Mouse (Mus musculus) kidney, embryonic 16.5 days (tissue): ENCODE measurements around the gene Ptprn2. TPM values are rescaled to one million over a fixed set of nuclear protein-coding genes. Genes with fewer than 3 reads are reported as not detected.

Experiments
- ATAC-seq: fragments of 200-750 bp; cut with Nextera tagmentation; 2 replicates; pipeline ENCODE4 v1.8.0; 2017; ENCODE audit warnings: moderate TSS enrichment; ENCODE audit not compliant: low FRiP score, low TSS enrichment
- H3K27ac ChIP-seq: fragments of 300-500 bp; sonication (generic); 2 replicates; pipeline ENCODE4 v1.5.1; 2014; ENCODE audit warnings: low read length
- H3K27me3 ChIP-seq: fragments of 300-500 bp; sonication (generic); 2 replicates; pipeline ENCODE4 v1.6.1; 2014; ENCODE audit warnings: low read length, control low read depth, mixed read lengths; ENCODE audit not compliant: insufficient read depth
- H3K36me3 ChIP-seq: fragments of 300-500 bp; sonication (generic); 2 replicates; pipeline ENCODE4 v1.6.1; 2014; ENCODE audit warnings: low read length, control low read depth, mixed read lengths; ENCODE audit not compliant: insufficient read depth
- H3K4me1 ChIP-seq: fragments of 300-500 bp; sonication (generic); 2 replicates; pipeline ENCODE4 v1.6.1; 2014; ENCODE audit warnings: low read length, control low read depth, mixed read lengths; ENCODE audit not compliant: insufficient read depth
- H3K4me2 ChIP-seq: fragments of 300-500 bp; sonication (generic); replicated peaks from 2 replicates; pipeline ENCODE4 v1.6.1; 2014; ENCODE audit warnings: low read depth, low read length
- H3K4me3 ChIP-seq: fragments of 300-500 bp; sonication (generic); 2 replicates; pipeline ENCODE4 v1.5.1; 2014; ENCODE audit warnings: mild to moderate bottlenecking, low read length
- H3K9ac ChIP-seq: fragments of 300-500 bp; sonication (generic); replicated peaks from 2 replicates; pipeline ENCODE4 v1.6.1; 2014; ENCODE audit warnings: low read length
- H3K9me3 ChIP-seq: fragments of 300-500 bp; sonication (generic); 2 replicates; pipeline ENCODE4 v1.6.1; 2016; ENCODE audit warnings: low read length, control low read depth
- WGBS: fragments of 180-500 bp; shearing (Covaris S2); extraction: QIAGEN DNeasy Blood & Tissue Kit; methylation state at CpG from one replicate; pipeline ENCODE4 v1.1.7; 2014; 5-methylcytosine and 5-hydroxymethylcytosine counted together
- polyA plus RNA-seq: library from polyadenylated mRNA; unstranded; fragments of >200 nt; fragmentation: Nextera tagmentation; extraction: Ambion mirVana; gene quantifications from 2 replicates; pipeline ENCODE4 v1.2.1, GENCODE M21; 2015

The Ptprn2 gene
- polyA plus RNA-seq, 1 experiment from 2014 or later, result not detected

GRCm38 (mm10) chr12:116778095-116779090, 292.9 kb downstream of the Ptprn2 start:
- WGBS, result 67% methylated on average over 4 of the region's 4 CpGs
- ATAC-seq, result no peak
- Histone ChIP-seq H3K4me2 (no peak overlapping the region), H3K36me3 (no peaks in the 10 kb centered on the region), H3K4me1 (no peaks in the 10 kb centered on the region), H3K9ac (no peak overlapping the region), H3K27ac (no peak overlapping the region), H3K4me3 (no peak overlapping the region), H3K27me3 (no peaks in the 10 kb centered on the region), H3K9me3 (no peaks in the 10 kb centered on the region)

DNA sequence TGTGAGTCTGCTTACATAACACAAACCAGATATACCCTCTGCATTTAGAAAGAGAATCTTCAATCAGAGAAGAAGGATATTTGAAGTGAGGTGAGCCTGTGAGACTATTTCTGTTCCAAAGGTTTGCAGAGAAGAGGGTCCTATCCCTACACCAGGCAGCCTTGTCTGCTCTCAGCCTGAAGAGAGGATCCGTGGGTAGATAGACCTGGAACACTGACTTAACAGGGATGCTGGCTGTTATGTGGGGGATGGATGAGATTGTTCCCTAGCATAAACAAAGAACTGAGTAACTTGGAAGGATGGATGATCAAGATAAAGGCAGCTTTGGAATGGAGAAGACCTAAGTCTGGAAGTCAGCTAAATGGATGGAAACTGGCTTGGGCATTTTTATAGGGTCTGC, 294.9 kb downstream of the Ptprn2 start:
- Histone ChIP-seq H3K4me2 (no peak overlapping the region), H3K9ac (no peak overlapping the region), H3K4me3 (no peak overlapping the region), H3K27ac (no peak overlapping the region), H3K9me3 (no peaks in the 10 kb centered on the region), H3K27me3 (no peaks in the 10 kb centered on the region), H3K4me1 (no peaks in the 10 kb centered on the region), H3K36me3 (no peaks in the 10 kb centered on the region)
- no peak for ATAC-seq
- WGBS, result 88% methylated on average over 1 of the region's 1 CpGs

- no peaks in the 10 kb centered on the region for H3K4me1 ChIP-seq
- no peaks in the 10 kb centered on the region for H3K9me3 ChIP-seq
- WGBS, result 91% methylated on average over 3 of the region's 3 CpGs
- no peak overlapping the region for H3K9ac ChIP-seq
- no peaks in the 10 kb centered on the region for H3K27me3 ChIP-seq
- no peaks in the 10 kb centered on the region for H3K36me3 ChIP-seq
- H3K27ac ChIP-seq, result no peak overlapping the region
- no peak overlapping the region for H3K4me3 ChIP-seq
- no peak for ATAC-seq
- H3K4me2 ChIP-seq, result no peak overlapping the region
These were observed 300.2 kb downstream of the Ptprn2 start for GRCm38 (mm10) chr12:116785731-116786130.

DNA sequence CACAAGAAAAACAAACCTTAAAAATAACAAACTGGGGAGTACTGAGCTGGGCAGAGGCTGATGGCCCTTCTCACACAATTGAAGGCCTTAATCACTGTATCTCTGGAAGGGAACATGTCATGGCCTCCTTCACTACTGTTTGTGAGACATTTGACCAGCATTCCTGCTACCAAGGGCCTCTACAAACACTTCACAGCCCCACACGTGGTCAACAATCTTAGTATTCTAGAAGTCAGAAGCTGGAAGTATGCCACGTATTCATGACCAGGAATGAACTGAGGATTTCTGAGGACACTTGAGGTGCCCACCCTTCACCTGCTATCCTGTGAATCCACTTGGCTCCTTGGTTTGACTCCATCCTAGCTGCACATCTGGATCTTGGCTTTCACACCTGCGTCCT, 302.8 kb downstream of the Ptprn2 start:
- Histone ChIP-seq H3K36me3 (no peaks in the 10 kb centered on the region), H3K9me3 (no peaks in the 10 kb centered on the region), H3K9ac (no peak overlapping the region), H3K4me1 (no peaks in the 10 kb centered on the region), H3K4me2 (no peak overlapping the region), H3K27ac (no peak overlapping the region), H3K27me3 (no peaks in the 10 kb centered on the region), H3K4me3 (no peak overlapping the region)
- ATAC-seq, result no peak
- WGBS, result 83% methylated on average over 3 of the region's 3 CpGs

- H3K9ac ChIP-seq, result no peak overlapping the region
- H3K4me2 ChIP-seq, result no peak overlapping the region
- H3K27ac ChIP-seq, result no peak overlapping the region
- no peaks in the 10 kb centered on the region for H3K4me1 ChIP-seq
- H3K27me3 ChIP-seq, result no peaks in the 10 kb centered on the region
- ATAC-seq, result no peak
- H3K36me3 ChIP-seq, result no peaks in the 10 kb centered on the region
- 86% methylated on average over 5 of the region's 5 CpGs for WGBS
- H3K4me3 ChIP-seq, result no peak overlapping the region
- H3K9me3 ChIP-seq, result no peaks in the 10 kb centered on the region
These were observed 317.8 kb downstream of the Ptprn2 start for GRCm38 (mm10) chr12:116803331-116803730.

GRCm38 (mm10) chr12:116804712-116805111, 319.2 kb downstream of the Ptprn2 start:
- H3K4me2 ChIP-seq, result no peak overlapping the region
- ATAC-seq, result no peak
- no peaks in the 10 kb centered on the region for H3K9me3 ChIP-seq
- H3K27me3 ChIP-seq, result no peaks in the 10 kb centered on the region
- H3K36me3 ChIP-seq, result no peaks in the 10 kb centered on the region
- no peak overlapping the region for H3K9ac ChIP-seq
- H3K4me1 ChIP-seq, result no peaks in the 10 kb centered on the region
- H3K27ac ChIP-seq, result no peak overlapping the region
- 55% methylated on average over 2 of the region's 2 CpGs for WGBS
- H3K4me3 ChIP-seq, result no peak overlapping the region

DNA sequence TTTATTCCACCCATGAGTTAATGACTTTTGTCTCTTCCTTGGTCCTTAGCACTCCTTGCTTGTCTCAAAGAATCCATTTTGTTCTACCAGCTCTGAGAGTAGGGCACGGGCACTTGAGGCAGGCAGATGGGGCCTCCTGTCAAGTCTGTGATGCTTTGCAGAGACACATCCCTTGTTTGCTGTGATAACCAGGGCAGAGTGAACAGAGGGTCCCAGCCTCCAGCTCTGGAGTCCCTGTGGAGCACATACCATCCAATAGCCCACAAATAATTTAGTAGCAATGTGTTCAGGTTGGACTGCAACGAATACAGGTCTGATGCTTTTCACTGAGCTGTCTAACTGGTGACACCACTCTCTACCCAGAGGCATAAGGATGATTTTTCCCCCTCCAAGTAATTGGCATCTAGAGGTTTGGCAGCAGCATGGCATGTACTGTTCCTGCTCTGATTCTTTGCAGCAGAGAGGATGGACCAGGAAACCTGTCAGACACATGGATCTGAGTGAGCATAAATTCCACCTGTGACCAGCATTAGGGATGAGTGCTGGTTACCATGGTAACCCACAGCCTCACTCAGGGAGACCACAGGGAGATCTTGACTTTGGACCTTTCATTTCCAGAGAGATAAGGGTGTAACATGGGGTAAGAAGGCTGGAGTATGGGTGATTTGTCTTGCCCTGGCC, 319.7 kb downstream of the Ptprn2 start:
- 83% methylated on average over 2 of the region's 2 CpGs for WGBS
- ATAC-seq, result no peak
- H3K27ac ChIP-seq, result no peak overlapping the region
- H3K9ac ChIP-seq, result no peak overlapping the region
- H3K27me3 ChIP-seq, result no peaks in the 10 kb centered on the region
- H3K9me3 ChIP-seq, result no peaks in the 10 kb centered on the region
- no peaks in the 10 kb centered on the region for H3K36me3 ChIP-seq
- H3K4me1 ChIP-seq, result no peaks in the 10 kb centered on the region
- H3K4me3 ChIP-seq, result no peak overlapping the region
- H3K4me2 ChIP-seq, result no peak overlapping the region

DNA sequence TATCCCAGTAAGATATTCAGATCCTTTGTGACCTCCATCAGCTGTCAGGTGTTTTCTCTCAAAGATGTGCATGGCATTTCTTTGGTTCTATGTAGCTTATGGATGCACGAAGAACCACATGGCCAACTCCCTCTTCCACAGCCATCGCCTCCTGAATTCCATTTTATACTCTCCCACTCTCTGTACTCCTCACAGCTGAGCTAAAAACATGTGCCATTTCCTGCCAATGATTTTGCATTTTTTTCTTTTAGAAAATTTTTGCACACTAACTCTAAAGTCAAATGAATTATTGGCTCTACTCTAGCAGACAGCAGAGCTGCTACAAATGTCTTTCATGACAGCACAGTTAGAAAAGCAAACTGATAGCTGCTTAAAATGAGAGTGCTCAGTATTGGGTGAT, 320.6 kb downstream of the Ptprn2 start:
- H3K4me2 ChIP-seq, result no peak overlapping the region
- H3K4me3 ChIP-seq, result no peak overlapping the region
- no peak overlapping the region for H3K27ac ChIP-seq
- H3K9ac ChIP-seq, result no peak overlapping the region
- no peak for ATAC-seq
- no peaks in the 10 kb centered on the region for H3K27me3 ChIP-seq
- no peaks in the 10 kb centered on the region for H3K36me3 ChIP-seq
- no peaks in the 10 kb centered on the region for H3K4me1 ChIP-seq
- no peaks in the 10 kb centered on the region for H3K9me3 ChIP-seq
- 86% methylated on average over 2 of the region's 2 CpGs for WGBS

- no peak overlapping the region for H3K27ac ChIP-seq
- H3K9ac ChIP-seq, result no peak overlapping the region
- no peak overlapping the region for H3K4me2 ChIP-seq
- no peak for ATAC-seq
- no peaks in the 10 kb centered on the region for H3K9me3 ChIP-seq
- WGBS, result 86% methylated on average over 5 of the region's 5 CpGs
- H3K4me1 ChIP-seq, result no peaks in the 10 kb centered on the region
- no peaks in the 10 kb centered on the region for H3K36me3 ChIP-seq
- H3K4me3 ChIP-seq, result no peak overlapping the region
- H3K27me3 ChIP-seq, result no peaks in the 10 kb centered on the region
These were observed 327.5 kb downstream of the Ptprn2 start for GRCm38 (mm10) chr12:116813012-116813411.

DNA sequence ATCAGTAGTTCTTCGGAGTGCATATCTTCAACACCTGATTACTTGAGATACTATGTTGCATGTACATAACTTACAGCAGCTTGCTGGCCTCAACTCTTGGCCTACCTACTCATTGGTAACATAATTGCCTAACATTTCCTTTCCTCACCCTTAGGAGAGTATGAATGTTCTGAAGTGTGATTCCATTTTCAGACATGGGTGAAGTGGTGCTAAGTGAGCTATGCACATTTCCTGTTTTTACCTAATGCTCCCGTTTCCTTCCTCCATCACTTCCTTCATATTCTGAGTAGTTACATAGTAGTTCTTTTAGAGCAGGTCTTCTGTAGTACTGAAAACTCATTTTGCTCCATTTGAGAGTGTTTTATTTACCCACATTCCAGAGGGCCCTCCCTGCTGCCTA, 334.3 kb downstream of the Ptprn2 start:
- Histone ChIP-seq H3K9ac (no peak overlapping the region), H3K36me3 (no peaks in the 10 kb centered on the region), H3K4me2 (no peak overlapping the region), H3K9me3 (no peaks in the 10 kb centered on the region), H3K27me3 (no peaks in the 10 kb centered on the region), H3K27ac (no peak overlapping the region), H3K4me1 (no peaks in the 10 kb centered on the region), H3K4me3 (no peak overlapping the region)
- WGBS, result 81% methylated on average over 2 of the region's 2 CpGs
- no peak for ATAC-seq
